Mouse (Mus musculus): Measurements from ENCODE around the gene Golm1.
"Not testable (repeated sequence)": the region's sequence is repeated elsewhere in the genome, so short reads cannot be mapped to it uniquely, and the experiment has no call there.

The Golm1 gene

GRCm38 (mm10) chr13:59675151-59676011 lies at the start of gene Golm1:
TSS of gene Golm1 (minus strand) at chr13:59675811.
- DNase-seq (ENCODE audit: low spot score) = peak; percentile 49

GRCm38 (mm10) chr13:59722089-59722488 lies 46.5 kb upstream of the Golm1 start:
- DNase-seq (ENCODE audit: low spot score) = not testable (repeated sequence)

- DNase-seq (ENCODE audit: low spot score) = no peak
These were observed 43.9 kb upstream of the Golm1 start for GRCm38 (mm10) chr13:59719475-59719874.

DNA sequence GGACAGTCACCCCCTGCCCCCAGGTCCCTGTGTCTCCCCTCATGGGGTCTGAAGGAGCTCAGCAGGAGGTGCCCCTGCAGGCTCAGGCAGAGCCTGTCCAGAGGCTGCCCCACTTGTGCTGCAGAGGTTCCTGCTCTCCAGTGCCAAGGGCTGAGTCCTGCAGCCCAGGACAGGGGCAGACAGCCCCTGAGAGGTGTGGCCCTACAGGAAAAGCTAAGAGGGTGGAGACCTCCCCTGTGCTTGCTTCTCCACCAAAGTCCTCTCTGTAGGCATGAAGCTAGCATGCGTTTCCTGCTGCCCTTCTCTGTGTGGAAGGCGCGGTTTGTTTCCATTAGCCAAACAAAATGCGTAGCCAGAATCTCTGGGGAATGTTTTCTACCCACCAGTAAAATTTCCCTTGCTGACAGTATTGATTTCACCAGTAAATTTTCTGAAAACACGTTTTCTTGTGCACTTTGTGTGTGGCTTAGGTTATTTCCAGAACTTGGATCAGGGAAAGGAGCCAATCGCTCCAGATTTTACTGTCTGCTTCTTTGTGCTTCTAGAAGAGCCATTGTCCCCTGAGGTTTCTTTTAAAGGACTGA lies 43.3 kb upstream of the Golm1 start:
- not testable (repeated sequence) for DNase-seq (ENCODE audit: low spot score)

DNA sequence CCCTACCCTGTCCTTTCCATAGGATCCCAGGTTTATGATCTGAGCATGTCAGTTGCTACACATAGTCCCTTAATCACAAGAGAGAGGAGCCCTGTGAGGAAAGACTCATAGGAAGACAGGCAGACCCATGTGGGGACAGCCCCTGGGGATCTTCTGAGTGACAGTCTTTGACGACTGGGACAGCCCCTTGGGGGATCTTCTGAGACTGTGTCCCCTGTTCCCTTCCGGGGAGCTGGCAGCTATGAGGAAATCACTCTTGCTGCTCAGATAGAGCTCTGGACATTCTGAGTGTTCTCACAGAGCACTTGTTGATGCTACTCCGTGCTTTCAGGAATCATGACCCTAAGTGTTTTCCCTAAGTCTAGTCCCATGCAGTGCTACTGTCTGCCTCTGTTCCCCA lies 38.1 kb upstream of the Golm1 start:
- DNase-seq (ENCODE audit: low spot score) = no peak

GRCm38 (mm10) chr13:59711984-59712383 lies 36.4 kb upstream of the Golm1 start, which contains the start of gene Spata31d1b:
TSS of gene Spata31d1b (plus strand) at chr13:59712284.
- DNase-seq (ENCODE audit: low spot score) = not testable (repeated sequence)

DNA sequence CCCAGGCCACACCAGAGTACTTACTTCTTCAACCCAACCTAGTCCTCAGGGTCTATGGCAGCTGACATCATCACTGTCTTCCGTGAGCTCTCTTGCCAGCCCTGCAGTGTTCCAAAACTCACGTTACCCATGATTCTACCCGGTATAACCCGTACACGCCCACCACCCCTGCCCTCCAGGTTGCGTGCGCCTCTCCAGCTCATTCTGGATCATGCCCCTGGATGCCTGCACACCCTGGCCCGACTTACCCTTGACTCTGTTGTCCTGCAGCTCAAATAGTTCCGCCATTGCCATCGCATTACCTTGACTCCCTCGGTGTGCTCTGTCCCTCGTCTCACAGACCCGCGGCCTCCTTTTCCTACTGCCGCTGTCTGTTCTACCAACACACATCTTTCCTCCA lies 34.6 kb upstream of the Golm1 start, which contains the start of gene Spata31d1a:
Spata31d1a (minus strand) TSS at position 101 of the 400 bp plus-strand sequence.
- no peak for DNase-seq (ENCODE audit: low spot score)

DNA sequence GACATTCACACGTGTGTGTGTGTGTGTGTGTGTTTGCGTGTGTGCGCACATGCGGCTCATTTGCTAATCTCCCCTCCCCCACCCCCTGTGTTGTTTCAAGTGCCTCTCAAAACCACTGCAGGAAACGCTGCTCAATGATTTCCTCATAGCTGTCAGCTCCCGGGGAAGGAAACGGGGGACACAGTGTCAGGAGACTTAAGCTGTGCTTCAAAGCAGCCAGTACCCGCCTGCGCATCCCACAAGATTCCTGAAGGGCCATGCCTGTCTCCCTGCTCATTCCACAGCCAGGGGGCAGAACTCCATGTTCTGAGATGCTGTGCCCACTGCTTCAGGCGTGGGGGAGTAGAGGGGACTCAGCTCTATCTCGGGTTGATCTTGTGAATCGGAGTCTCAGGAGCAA lies 29.0 kb upstream of the Golm1 start:
- DNase-seq (ENCODE audit: low spot score) = no peak

DNA sequence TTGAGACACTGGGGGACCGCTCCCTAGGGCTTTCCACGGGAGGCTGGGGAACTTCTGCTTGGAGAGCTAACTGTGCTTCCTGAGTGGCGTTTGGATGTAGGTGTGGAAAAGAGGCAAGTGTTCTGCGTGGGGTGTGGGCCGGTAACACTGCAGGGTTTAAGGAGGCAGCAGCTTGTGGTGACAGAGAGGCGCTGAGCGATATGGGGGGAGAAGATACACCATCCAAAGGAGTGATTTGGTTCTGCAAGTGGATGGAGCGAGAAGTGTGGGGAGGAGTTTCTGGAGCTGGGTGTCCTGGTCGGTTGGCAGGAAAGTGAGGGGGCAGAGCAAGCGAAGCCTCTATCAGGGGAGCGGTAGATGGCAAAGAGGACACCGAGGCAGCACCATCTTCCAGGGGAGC lies 27.9 kb upstream of the Golm1 start:
- DNase-seq (ENCODE audit: low spot score) = no peak

DNA sequence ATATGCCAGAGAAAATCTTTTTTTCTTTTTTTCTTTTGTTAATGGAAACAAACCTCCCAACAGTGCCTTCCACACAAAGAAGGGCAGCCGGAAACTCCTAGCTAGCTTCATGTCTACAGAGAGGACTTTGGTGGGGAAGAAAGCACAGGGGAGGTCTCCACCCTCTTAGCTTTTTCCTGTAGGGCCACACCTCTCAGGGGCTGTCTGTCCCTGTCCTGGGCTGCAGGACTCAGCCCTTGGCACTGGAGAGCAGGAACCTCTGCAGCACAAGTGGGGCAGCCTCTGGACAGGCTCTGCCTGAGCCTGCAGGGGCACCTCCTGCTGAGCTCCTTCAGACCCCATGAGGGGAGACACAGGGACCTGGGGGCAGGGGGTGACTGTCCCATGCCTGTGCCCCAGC lies 24.5 kb upstream of the Golm1 start:
- DNase-seq (ENCODE audit: low spot score) = not testable (repeated sequence)

DNA sequence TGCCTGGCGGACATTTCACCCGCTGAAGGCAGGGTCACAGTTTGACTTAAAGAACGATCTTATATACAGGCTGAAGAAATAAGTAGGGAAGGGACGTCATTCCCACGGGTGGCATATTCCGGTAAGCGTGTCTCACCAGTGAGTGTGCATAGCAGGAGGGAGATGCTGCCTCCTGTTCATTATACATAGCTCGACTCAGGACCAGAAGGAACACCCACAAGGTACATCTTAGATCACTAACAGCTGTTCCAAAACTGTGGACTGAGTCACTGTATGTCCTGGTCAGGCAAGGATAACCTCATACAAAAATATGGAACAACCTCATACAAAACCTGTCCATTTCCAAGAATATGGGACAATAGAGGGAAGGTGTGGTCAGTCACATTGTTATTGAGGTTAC lies 23.5 kb upstream of the Golm1 start:
- DNase-seq (ENCODE audit: low spot score) = no peak

- DNase-seq (ENCODE audit: low spot score) = no peak
These were observed 20.2 kb upstream of the Golm1 start for GRCm38 (mm10) chr13:59695781-59696180.

DNA sequence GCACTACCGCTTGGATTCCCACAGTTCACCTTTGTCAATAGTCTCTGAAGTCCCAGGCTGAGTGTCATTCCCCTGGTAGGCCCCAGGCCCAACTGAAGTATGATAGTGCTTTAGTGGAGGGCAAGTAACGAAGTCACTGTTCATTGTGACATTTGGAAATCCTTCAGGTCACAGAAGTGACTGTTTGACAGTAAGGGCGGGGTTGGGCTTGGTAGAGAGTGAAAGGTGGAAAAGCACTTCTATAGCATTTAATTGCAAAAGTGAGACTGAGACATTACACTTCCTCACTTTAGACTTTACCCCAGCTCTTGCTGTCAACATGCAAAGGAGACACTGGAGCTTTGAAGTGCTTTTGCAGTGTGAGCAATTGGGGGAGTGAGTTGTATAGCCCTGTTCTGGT lies 18.4 kb upstream of the Golm1 start, which contains the start of gene 4921517D22Rik:
4921517D22Rik (minus strand) TSS at position 101 of the 400 bp plus-strand sequence.
- DNase-seq (ENCODE audit: low spot score) = no peak

DNA sequence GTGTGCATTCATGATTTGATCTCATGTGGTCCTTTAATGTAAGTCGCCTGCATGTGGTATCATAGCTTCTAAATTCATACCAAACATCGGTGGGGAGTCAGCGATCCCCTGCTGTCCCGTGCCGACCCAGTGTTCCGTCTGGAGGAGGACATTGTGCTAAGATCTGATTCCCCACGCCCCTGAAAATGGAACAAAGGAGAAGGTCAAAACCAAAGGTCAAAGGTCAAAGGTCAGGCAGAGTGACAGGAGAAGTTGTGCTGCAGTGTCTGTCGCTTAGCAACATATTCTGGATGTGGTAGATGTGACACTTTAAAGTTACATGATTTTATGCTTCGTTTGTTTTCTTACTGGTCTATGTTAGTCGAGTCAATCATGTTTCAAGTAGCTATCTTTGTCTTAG lies 15.9 kb upstream of the Golm1 start:
- DNase-seq (ENCODE audit: low spot score) = no peak

- no peak for DNase-seq (ENCODE audit: low spot score)
These were observed 15.0 kb upstream of the Golm1 start for GRCm38 (mm10) chr13:59690576-59690975.

GRCm38 (mm10) chr13:59689843-59690242 lies 14.2 kb upstream of the Golm1 start:
- no peak for DNase-seq (ENCODE audit: low spot score)

DNA sequence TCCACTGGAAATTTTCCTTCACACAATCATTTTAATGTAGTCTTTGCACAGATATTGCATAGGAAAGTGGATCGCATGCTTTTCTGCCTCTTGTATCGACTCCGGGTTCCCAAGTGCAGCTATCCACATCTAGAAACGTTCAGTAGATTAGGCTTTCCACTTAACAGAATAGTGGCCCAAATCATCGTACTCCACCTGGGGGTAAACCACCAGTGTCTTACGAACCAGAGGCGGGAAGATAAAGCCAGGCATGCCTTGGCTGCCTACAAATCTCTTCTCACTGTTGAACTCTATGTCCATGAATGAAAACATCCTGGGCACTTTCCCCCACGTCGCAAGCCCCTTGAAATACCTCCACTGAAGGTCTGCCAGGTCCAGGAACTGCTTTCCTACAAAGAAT lies 13.7 kb upstream of the Golm1 start:
- no peak for DNase-seq (ENCODE audit: low spot score)

- DNase-seq (ENCODE audit: low spot score) = no peak
These were observed 12.7 kb upstream of the Golm1 start for GRCm38 (mm10) chr13:59688338-59688770.

DNA sequence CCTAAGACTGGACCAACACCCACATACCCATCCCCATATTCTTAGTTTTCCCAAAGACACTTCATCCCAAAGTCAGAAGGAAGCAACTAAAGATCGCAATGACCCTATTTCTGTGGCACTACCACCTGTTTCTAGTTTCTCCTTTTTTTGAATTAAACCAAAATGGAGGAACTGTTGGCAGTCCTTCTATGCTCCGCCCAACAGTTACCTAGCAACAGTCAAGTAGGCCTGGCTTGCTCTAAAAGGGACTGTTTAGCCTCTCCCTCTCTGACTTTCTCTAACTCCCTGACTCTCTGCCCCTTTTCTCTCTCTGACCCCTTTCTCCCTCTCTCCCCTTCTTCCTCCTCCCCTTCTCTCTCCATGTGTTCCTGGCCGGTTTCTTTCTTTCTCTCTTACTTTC lies 9.6 kb upstream of the Golm1 start:
- DNase-seq (ENCODE audit: low spot score) = no peak

- DNase-seq (ENCODE audit: low spot score) = no peak
These were observed 7.0 kb upstream of the Golm1 start for GRCm38 (mm10) chr13:59682629-59683028.

DNA sequence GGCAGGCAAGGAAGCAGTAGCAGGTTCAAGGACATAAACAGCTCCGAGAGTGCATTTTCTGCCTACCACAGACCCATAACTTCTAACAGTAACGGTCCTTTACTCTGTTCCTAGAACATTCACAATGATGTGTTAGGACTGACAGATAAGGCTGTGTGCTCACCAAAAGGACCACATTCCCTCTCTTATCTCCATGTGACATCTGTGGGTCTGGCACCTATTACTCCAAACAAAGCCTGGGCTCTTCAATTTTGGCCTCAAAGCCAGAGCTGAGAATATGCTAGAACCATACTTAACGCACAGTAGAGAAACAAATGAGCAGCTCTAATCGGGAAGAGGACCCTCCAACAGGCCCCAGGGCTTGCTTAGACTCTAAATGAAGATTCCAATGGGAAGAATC lies 4.3 kb upstream of the Golm1 start:
- no peak for DNase-seq (ENCODE audit: low spot score)

DNA sequence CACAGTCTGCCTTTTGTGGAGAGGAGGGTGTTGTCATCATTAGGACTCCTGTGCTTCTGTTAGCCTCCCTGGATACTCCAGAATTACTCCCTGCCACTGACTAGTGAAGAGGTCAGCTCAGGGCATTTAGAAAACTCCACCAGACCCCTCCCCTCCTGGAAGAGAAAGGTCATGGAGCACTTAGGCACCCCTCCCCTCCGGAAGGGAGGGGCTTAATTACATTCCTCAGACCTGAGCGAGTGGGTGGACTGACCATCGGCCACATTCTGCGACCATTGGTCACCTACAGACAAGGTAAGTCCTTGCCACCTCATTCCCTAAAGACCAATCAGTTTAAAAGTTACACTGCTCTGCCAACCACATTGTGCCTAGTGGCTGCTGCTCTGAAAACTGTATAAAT lies 3.7 kb upstream of the Golm1 start:
- DNase-seq (ENCODE audit: low spot score) = no peak
